Mouse (Mus musculus) heart, embryonic 12.5 days (tissue): ENCODE measurements at regions not wholly inside any gene's neighbourhood (a gene's known extent, or its start where the extent isn't known, plus 50 kb on each side); places are given as distances from the start of the nearest gene placed in this dataset.

ENCODE experiments used
- ATAC-seq: fragments of 200-750 bp; cut with Nextera tagmentation; 2 replicates; pipeline ENCODE4 v1.8.0; 2017; ENCODE audit warnings: moderate TSS enrichment, moderate library complexity; ENCODE audit not compliant: insufficient number of reproducible peaks, low FRiP score
- H3K27ac ChIP-seq: fragments of 300-500 bp; sonication (generic); 2 replicates; pipeline ENCODE4 v1.5.1; 2016; ENCODE audit warnings: mild to moderate bottlenecking, moderate library complexity; ENCODE audit not compliant: poor library complexity, severe bottlenecking
- H3K27me3 ChIP-seq: fragments of 300-500 bp; sonication (generic); replicated peaks from 2 replicates; pipeline ENCODE4 v1.6.1; 2016; ENCODE audit warnings: mild to moderate bottlenecking, moderate library complexity
- H3K36me3 ChIP-seq: fragments of 300-500 bp; sonication (generic); 2 replicates; pipeline ENCODE4 v1.6.1; 2016; ENCODE audit warnings: mild to moderate bottlenecking, moderate library complexity
- H3K4me1 ChIP-seq: fragments of 300-500 bp; sonication (generic); replicated peaks from 2 replicates; pipeline ENCODE4 v1.6.1; 2016; ENCODE audit warnings: mild to moderate bottlenecking
- H3K4me2 ChIP-seq: fragments of 300-500 bp; sonication (generic); 2 replicates; pipeline ENCODE4 v1.6.1; 2016; ENCODE audit warnings: mild to moderate bottlenecking, moderate library complexity
- H3K4me3 ChIP-seq: fragments of 300-500 bp; sonication (generic); 2 replicates; pipeline ENCODE4 v1.5.1; 2016; ENCODE audit warnings: mild to moderate bottlenecking
- H3K9ac ChIP-seq: fragments of 300-500 bp; sonication (generic); 2 replicates; pipeline ENCODE4 v1.6.1; 2016; ENCODE audit warnings: mild to moderate bottlenecking, moderate library complexity
- H3K9me3 ChIP-seq: fragments of 300-500 bp; sonication (generic); replicated peaks from 2 replicates; pipeline ENCODE4 v1.6.1; 2016; ENCODE audit warnings: mild to moderate bottlenecking, moderate library complexity
- WGBS: fragments of 180-500 bp; shearing (Covaris S2); methylation state at CpG from one replicate; pipeline ENCODE4 v1.1.7; 2016; 5-methylcytosine and 5-hydroxymethylcytosine counted together

DNA sequence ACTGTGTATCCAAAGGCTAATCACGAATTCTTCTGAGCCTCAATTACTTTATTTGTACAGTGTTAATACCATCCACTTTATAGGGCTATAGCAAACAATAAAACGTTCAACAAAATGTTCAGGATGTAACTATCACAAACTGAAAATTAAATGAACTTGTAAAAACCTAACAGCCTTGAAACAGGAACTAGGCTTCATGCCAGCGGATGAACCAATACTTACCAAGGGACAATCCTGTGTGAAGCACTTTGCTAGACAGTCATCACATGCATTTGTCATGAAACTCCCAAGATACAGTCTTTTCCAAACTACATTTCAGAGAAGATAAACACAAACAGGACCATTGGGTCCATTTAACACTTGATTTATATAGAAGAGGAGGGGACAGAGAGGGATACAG is 228.9 kb upstream of the Gm12728 start:
- H3K4me1 ChIP-seq: no peaks in the 10 kb centered on the region
- no peak overlapping the region for H3K4me2 ChIP-seq
- no peaks in the 10 kb centered on the region for H3K27me3 ChIP-seq
- WGBS: 76% methylated on average over 3 of the region's 3 CpGs
- H3K9me3 ChIP-seq: no peaks in the 10 kb centered on the region
- no peaks in the 10 kb centered on the region for H3K36me3 ChIP-seq
- H3K27ac ChIP-seq: no peak overlapping the region
- ATAC-seq: no peak
- no peak overlapping the region for H3K4me3 ChIP-seq
- H3K9ac ChIP-seq: no peak overlapping the region

DNA sequence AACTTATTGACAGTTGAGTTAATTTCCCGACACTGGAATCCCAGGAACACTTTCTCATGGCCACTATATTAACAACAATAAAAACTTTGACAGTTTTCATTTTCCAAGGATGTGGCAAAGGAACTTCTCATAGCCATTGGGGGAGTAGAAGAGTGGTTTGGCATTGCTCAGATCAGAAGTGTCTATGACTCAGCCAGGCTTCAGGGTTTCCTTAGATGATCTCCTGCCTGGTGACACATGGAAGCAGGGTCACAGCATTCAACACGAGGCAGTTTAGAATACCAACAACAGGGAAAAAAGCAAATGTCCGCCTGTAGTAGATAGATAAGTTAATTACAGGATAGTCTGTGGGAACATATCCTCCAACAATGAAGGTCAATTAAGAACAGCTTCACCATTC is 228.1 kb upstream of the Gm12728 start:
- H3K27ac ChIP-seq: no peak overlapping the region
- H3K9me3 ChIP-seq: no peaks in the 10 kb centered on the region
- no peak overlapping the region for H3K4me3 ChIP-seq
- no peaks in the 10 kb centered on the region for H3K27me3 ChIP-seq
- H3K4me2 ChIP-seq: no peak overlapping the region
- WGBS: 67% methylated on average over 3 of the region's 3 CpGs
- no peak overlapping the region for H3K9ac ChIP-seq
- no peak for ATAC-seq
- H3K36me3 ChIP-seq: no peaks in the 10 kb centered on the region
- 0 out of 2 replicates have a peak, but pooled peaks cover 2% of the 10 kb centered on the region for H3K4me1 ChIP-seq

DNA sequence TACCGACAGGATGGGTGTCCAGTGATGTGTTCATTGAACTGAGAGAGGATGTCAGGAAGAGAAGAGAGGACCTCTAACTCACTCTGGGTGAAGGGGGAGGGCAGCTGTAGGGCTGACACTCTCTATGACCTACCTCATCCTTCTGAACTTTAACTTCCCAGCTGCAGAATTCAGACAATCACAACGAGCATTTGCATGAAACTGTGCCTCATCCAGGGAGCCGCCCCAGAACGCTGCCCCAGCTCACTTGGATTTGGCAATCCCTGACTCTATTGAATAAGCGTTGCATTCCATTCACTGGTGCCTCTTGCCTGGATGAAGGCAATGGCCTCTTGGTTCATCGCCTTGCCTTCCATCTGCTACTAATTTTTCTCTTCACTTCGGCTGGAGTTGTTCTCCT is 223.9 kb upstream of the Gm12728 start:
- no peak for ATAC-seq
- Histone ChIP-seq H3K4me1 (0 out of 2 replicates have a peak, but pooled peaks cover 6% of the 10 kb centered on the region), H3K27me3 (no peaks in the 10 kb centered on the region), H3K36me3 (no peaks in the 10 kb centered on the region), H3K4me2 (no peak overlapping the region), H3K9me3 (no peaks in the 10 kb centered on the region), H3K4me3 (no peak overlapping the region), H3K9ac (no peak overlapping the region), H3K27ac (no peak overlapping the region)
- WGBS: 84% methylated on average over 7 of the region's 7 CpGs

DNA sequence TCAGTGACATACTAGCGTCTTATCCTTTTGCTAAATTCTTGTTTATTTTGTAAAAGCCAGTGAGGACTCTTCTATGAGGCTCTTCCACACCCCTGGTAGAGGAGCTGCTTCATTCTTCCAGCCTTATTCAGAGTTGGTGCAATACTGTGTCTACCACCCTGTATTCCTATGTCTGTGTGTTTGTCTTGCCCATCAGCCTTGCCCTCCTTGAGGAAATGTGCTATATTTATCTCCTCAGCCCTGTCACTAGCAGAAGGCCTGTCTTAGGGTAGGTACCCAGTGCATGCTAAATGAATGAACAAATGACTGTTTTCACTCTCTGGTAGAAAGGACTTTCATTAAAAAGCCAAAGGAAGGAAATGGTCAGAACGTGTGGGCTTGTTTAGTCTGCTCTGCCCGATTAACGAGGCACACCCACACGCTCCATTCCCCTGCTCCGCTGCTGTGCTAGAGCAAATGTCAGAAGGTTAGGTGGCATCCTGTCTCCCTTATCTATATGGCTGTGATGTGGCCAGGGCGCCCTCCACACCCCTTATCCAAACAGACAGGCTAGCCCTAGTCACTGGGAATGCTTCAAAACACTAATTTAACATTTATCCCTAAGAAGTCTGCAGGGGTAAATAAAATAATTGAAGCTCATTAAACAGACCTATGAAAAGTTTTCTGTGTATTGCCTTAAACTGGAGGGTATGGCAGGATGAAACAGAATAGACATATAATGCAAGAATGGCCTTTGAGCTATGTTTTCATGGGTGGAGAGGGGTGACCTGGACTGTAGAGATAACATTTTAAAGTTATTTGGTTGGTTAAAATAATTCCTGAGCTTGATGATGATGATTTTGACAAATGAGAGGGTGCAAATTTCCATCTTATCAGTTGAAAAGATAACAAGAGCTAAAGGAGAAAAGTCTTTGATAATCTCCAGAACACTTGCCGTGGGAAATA is 222.9 kb upstream of the Gm12728 start:
- Histone ChIP-seq H3K36me3 (no peaks in the 10 kb centered on the region), H3K27ac (no peak overlapping the region), H3K4me1 (0 out of 2 replicates have a peak, but pooled peaks cover 6% of the 10 kb centered on the region), H3K27me3 (no peaks in the 10 kb centered on the region), H3K9me3 (no peaks in the 10 kb centered on the region), H3K4me3 (no peak overlapping the region), H3K4me2 (no peak overlapping the region), H3K9ac (no peak overlapping the region)
- ATAC-seq: peak; percentile 51; the same call in 1 of the 2 replicates
- WGBS: 21% methylated on average over 8 of the region's 8 CpGs

DNA sequence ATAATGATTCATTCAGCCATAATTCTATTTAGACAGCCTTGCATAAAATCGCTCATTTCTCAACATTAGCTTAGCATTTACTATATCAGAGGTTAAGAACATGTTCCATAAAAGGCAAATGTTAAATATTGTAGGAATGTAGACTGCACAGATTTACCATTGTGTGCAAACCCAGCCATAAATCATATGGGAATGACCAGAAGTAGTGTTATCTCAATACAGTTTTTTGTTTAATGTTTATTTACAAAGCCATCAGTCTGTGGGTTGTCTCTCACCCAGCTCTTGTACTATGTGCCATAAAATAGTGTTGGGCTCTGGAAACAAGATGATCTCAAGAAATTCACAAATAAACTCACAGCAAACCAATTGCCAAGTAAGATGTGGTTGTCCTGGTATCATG is 220.0 kb upstream of the Gm12728 start:
- Histone ChIP-seq H3K4me1 (0 out of 2 replicates have a peak, but pooled peaks cover 6% of the 10 kb centered on the region), H3K4me3 (no peak overlapping the region), H3K9me3 (no peaks in the 10 kb centered on the region), H3K36me3 (no peaks in the 10 kb centered on the region), H3K27me3 (no peaks in the 10 kb centered on the region), H3K9ac (no peak overlapping the region), H3K4me2 (no peak overlapping the region), H3K27ac (no peak overlapping the region)
- ATAC-seq: no peak
- 84% methylated on average over 1 of the region's 1 CpGs for WGBS

DNA sequence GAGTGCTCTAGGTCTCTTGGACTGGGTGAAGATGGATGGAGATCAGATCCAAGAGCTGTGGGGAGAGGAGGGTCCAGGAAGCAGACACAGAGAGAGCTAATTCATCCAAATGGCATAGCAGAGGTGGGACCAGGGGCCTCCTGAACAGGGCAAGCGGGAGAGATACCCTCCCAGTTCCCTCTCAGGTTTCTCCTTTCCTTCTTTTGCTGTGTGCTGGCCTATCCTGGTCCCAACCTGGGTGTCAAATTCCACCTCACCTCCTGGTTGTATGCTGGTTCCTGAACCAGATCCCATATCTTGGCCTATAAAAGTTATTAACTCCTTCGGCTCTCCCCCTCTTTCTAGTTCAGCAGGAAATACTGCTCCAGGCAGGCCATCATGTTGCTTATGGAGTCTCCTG is 214.1 kb upstream of the Gm12728 start:
- no peaks in the 10 kb centered on the region for H3K9me3 ChIP-seq
- no peaks in the 10 kb centered on the region for H3K27me3 ChIP-seq
- no peak for ATAC-seq
- no peak overlapping the region for H3K4me2 ChIP-seq
- no peak overlapping the region for H3K4me3 ChIP-seq
- WGBS: 87% methylated on average over 2 of the region's 2 CpGs
- no peak overlapping the region for H3K27ac ChIP-seq
- H3K36me3 ChIP-seq: no peaks in the 10 kb centered on the region
- H3K9ac ChIP-seq: no peak overlapping the region
- H3K4me1 ChIP-seq: no peaks in the 10 kb centered on the region

DNA sequence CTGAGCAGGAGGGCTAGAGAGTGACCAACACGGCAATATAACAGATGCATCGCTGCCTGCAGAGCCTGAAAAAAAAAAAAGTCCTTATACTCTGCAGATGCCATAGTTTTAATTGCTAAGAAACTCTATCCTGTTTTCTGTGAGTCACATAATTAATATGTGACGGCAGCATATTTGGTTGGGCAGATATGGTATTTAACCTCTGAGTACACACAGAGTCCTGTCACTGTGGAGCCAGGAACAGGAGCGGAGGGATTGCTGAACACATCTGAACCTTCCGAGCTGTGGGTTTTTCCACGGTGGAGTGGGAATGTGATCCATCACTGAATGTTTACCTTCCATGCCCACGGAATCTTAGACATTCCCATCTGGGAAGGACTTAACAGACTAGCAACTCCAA is 208.7 kb upstream of the Gm12728 start:
- no peak overlapping the region for H3K9ac ChIP-seq
- no peak overlapping the region for H3K4me3 ChIP-seq
- no peaks in the 10 kb centered on the region for H3K27me3 ChIP-seq
- WGBS: 70% methylated on average over 7 of the region's 7 CpGs
- H3K4me1 ChIP-seq: no peaks in the 10 kb centered on the region
- H3K36me3 ChIP-seq: no peaks in the 10 kb centered on the region
- no peak for ATAC-seq
- H3K9me3 ChIP-seq: no peaks in the 10 kb centered on the region
- no peak overlapping the region for H3K27ac ChIP-seq
- H3K4me2 ChIP-seq: no peak overlapping the region

DNA sequence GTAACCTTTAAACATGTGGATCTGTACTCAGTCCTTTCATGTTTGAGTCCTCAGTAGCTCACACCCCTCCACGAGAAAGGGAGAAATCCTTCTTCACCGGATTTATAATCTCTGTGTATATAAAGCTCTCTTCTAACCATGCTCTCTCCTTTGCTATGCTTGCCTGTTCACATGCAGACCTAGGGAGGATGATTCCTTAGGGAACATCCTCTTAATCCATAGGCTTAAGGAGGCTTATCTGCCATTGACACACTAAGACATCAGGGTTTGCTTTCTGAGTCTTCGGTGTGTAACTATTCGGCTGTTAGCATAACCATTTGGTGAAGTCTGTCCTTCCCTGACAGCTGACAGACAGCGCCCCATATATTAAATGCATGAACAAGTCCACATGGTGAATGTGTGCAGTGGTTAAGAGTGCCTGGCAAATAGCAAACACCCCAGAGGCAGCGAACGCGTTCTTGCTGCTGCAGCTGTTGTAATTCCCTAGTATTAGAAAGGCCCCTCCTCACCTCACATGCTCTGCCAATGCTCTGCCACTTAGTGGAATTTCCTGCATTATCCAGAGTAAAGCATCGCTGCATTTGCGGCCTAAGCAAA is 205.2 kb upstream of the Gm12728 start:
- no peak overlapping the region for H3K4me2 ChIP-seq
- WGBS: 79% methylated on average over 10 of the region's 10 CpGs
- H3K4me1 ChIP-seq: no peaks in the 10 kb centered on the region
- ATAC-seq: no peak
- no peak overlapping the region for H3K27ac ChIP-seq
- H3K4me3 ChIP-seq: no peak overlapping the region
- H3K27me3 ChIP-seq: no peaks in the 10 kb centered on the region
- H3K9ac ChIP-seq: no peak overlapping the region
- no peaks in the 10 kb centered on the region for H3K9me3 ChIP-seq
- no peaks in the 10 kb centered on the region for H3K36me3 ChIP-seq

DNA sequence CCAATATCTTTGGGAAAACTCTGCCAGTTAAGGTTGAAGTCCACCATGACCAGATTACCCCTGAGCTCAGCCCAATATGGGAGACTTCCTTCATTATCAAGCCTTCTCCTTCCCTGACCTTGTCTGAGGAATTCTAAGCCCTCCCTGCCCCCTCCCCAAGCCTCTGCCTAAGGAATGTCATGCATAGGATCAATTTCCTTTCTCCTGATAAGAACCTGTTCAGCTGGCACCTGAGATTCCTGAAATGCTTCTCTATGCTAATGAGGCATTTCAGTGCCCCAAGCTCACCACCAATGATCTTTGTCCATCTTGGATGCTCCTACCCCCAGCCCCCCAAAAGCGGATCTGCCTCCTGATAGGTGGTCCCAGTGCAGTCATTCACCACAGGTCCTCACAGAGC is 186.0 kb upstream of the Gm12728 start:
- no peak overlapping the region for H3K4me2 ChIP-seq
- no peaks in the 10 kb centered on the region for H3K4me1 ChIP-seq
- H3K9me3 ChIP-seq: no peaks in the 10 kb centered on the region
- no peaks in the 10 kb centered on the region for H3K36me3 ChIP-seq
- H3K27ac ChIP-seq: no peak overlapping the region
- ATAC-seq: no peak
- no peak overlapping the region for H3K9ac ChIP-seq
- no peaks in the 10 kb centered on the region for H3K27me3 ChIP-seq
- WGBS: 59% methylated on average over 1 of the region's 1 CpGs
- no peak overlapping the region for H3K4me3 ChIP-seq

DNA sequence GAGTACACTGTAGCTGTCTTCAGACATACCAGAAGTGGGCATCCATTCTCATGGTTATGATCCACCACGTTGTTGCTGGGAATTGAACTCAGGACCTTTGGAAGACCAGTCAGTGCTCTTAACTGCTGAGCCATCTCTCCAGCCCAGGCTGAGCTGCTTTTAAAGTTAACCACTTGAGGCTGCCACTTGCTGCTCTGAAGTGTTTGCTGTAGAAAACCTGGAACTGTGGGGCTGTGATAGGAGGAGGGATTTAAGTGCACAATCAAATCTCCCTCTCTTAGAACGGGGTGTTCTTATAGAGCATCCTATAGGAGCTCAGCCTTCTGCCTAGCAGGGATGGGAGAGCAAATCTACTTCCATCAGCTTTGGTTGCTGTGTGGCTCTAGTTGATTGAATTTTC is 185.1 kb upstream of the Gm12728 start:
- 73% methylated on average over 2 of the region's 2 CpGs for WGBS

DNA sequence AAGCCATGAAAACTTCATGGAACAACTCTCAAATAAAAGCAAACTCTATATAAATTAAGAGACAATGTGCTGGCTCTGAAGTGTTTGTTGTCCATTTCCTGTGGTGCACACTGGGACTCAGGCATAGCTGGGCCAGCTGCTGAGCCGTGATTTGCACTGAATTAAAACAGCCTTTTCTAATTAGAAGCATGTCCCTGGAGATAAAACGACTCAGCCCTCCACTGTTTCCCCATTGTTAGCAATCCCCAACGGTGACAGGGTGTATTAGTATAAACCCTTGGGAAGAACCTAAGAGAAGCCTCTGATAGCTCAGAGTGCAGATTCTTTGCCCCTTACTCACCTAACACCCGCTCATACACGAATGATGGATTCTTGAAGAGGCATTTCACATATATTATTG is 182.9 kb upstream of the Gm12728 start:
- no peak for ATAC-seq
- no peaks in the 10 kb centered on the region for H3K9me3 ChIP-seq
- H3K36me3 ChIP-seq: no peaks in the 10 kb centered on the region
- no peak overlapping the region for H3K4me2 ChIP-seq
- H3K4me1 ChIP-seq: no peaks in the 10 kb centered on the region
- WGBS: 48% methylated on average over 5 of the region's 5 CpGs
- H3K27me3 ChIP-seq: no peaks in the 10 kb centered on the region
- no peak overlapping the region for H3K9ac ChIP-seq
- H3K27ac ChIP-seq: no peak overlapping the region
- no peak overlapping the region for H3K4me3 ChIP-seq

More for the DNA sequence above, 185.1 kb upstream of the Gm12728 start:
- Histone ChIP-seq H3K9ac (no peak overlapping the region), H3K36me3 (no peaks in the 10 kb centered on the region), H3K9me3 (no peaks in the 10 kb centered on the region), H3K4me3 (no peak overlapping the region), H3K27ac (no peak overlapping the region), H3K4me2 (no peak overlapping the region), H3K27me3 (no peaks in the 10 kb centered on the region), H3K4me1 (no peaks in the 10 kb centered on the region)
- no peak for ATAC-seq
